Mouse (Mus musculus): Measurements from ENCODE around the gene Ndufa8.

The Ndufa8 gene

DNA sequence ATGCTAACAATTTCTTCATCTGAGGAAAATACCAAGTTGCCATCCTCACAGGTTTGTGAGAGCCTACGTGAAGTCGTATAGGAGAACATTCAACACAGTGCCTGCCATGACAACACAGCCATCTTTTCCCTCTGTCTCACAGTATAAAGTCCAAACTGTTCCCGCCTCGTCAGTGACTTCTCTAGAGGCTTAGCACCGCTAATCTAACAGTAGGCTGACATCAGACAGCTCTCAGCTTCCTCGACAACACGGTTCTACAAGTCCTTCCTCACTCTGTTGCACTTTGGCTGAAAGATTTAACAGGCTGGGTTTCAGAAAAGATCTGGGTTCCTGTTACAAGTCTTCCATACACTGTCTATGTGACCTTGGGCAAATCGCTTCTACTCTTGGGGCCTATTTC, 1.0 kb downstream of the Ndufa8 start:
- DNase-seq (ENCODE audit: low spot score in 2 of 2) = no peak

DNA sequence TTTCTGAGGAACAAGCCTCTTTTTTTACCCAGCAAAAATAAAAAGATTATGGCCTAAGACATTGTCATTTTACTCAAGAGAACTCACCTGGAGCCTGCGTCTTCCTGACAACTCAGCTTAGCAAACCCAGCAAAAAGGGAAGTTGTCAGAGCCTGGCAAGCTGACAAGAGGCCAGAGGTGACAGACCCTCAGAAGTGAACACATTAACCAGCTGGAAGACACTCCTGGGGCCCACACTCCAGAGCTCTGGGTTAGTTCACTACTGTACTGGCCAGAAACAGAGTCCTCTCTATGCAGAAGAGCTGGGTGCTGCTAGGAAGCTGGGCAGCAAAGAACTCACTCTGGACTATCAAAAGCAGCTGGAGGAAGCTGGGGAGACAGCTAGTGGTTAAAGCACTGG, 8.3 kb downstream of the Ndufa8 start:
- DNase-seq (ENCODE audit: low spot score in 2 of 2) = no peak

DNA sequence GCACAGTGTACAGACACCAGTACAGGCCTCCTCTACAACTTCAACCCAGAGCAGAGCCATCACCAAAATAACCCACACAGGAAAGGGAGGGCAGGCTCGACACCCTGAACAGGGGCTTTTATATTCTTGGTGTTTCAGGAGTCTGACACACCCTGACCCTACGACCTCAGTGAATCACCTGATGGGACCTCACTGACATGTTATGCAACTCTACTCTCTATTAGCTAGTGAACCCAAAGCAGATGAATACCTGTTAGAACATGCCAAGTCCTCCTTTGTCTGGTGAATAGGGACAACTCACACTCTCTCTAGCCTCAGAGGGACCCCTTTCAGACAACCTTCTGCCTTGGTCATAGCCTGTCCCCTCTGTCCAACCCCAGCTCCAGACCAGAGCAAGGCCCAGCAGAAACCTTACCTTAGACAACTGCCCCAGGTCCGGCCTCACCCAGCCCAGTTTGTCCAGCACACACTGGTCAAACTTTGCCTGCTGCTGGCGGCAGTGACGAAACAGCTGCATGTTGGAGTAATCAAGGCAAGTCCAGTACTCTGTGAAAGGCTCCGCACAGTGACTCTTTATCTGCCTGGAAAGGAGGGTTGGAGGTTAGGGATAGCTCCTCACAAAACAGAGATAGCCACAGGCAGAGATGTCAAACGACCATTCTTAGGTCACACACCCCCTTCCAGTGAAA, 9.8 kb downstream of the Ndufa8 start:
- no peak for DNase-seq (ENCODE audit: low spot score in 2 of 2)

DNA sequence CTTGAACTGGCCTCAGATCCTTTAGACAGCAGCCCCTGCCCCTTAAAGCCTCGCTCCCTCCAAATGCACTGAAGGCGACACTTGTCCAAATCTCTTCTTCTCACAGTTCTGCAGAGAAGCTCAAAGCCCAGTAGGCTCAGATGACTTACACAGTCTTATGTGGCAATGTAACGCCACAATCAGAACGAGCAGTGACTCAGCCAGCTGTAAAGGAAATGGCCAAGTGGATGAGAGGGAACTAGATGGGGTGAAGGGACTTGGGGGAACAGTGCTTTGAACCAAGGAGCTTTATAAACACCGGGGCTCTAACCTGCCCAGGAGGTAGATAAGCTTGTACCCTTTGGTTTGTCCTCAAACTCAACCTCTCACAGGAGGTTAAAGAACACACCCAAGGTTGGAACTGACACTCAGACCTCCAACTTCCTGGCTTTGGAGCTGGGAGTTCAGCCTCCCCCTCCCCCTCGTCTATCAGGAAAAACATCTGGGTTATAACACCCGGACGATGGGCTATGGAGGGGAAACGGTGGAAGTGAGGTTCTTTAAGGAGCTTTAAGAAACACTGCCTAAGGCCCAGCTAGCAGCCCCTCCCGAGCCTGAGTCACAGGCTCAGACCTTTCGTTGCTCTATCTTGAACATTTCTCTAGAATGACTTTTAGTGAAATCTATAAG, 13.7 kb downstream of the Ndufa8 start:
- no peak for DNase-seq (ENCODE audit: low spot score in 2 of 2)

DNA sequence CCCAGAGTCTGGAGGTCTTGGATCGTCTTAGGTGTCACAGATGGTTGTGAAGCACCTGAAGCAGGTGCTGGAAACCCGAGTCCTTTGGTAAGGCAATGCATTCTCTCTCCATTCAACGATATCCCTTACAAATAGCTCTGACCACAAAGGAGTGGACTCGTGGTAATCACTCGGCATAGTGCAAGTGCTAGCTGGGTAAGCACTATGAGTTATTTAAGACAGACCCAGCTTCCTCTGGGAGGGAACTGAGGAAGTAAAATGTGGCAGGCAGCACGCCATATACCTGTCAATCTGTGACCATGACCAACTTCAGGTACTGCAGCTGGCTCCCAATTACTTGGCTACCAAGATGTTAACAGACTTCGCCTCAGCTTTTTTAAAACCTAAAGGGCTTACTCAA, 14.3 kb downstream of the Ndufa8 start:
- no peak for DNase-seq (ENCODE audit: low spot score in 2 of 2)

DNA sequence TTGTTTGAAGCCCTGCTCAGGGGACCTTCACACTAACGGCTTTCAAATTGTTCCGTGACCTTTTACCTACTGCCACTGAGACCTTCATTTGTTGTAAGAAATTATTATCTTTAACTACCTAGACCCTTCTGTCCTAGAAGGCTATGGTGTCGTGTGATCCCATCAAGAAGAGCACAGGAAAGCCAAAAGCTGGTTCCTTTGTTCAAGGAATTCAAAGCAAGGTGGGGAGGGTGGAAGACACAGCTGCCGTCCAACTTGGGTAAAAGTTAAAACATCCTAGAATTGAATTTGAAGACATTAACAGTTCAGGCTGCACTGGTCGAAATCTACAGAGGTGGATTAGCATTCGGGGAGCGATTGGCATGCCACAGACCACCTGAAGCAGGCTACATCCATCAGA, 15.2 kb downstream of the Ndufa8 start:
- DNase-seq (ENCODE audit: low spot score in 2 of 2) = no peak

DNA sequence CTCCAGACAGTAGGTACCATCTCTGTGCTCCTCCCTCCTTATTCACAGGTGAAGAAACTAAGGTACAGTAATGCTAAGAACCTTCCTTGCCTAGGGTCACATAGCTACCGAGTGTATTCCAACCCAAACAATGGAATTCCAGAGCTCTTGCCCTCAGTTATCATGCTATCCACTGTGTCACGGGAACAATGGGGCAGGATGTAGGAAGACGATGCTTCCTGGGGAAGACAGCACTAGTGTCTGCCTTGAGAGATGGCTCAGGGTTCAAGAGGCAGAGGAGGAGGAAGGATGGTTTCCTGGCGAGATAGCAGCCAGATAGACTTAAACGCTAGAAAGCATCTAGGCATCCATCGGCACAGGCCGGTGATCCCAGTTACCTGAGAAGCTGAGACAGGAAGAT, 16.3 kb downstream of the Ndufa8 start:
- DNase-seq (ENCODE audit: low spot score in 2 of 2) = no peak

DNA sequence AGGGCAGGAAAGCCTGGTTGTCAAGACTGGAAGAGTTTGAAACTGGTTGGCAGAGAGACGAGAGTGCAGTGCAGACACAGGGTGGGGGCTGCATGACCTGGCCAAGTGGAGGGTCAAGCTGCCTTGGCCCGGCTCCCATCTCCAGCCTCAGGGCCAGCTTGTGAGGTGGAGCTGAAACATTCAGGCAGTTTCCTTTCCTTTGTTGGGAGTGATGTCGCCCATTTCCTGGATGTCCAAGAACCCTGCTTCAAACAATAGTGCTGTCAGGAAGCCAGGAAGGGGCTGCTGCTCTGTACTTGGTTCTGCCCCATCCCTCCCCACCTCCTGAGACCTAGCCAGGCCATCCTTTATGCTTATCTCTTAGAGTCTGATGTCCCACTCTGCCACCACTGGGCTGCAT, 25.9 kb downstream of the Ndufa8 start:
- no peak for DNase-seq (ENCODE audit: low spot score in 2 of 2)

DNA sequence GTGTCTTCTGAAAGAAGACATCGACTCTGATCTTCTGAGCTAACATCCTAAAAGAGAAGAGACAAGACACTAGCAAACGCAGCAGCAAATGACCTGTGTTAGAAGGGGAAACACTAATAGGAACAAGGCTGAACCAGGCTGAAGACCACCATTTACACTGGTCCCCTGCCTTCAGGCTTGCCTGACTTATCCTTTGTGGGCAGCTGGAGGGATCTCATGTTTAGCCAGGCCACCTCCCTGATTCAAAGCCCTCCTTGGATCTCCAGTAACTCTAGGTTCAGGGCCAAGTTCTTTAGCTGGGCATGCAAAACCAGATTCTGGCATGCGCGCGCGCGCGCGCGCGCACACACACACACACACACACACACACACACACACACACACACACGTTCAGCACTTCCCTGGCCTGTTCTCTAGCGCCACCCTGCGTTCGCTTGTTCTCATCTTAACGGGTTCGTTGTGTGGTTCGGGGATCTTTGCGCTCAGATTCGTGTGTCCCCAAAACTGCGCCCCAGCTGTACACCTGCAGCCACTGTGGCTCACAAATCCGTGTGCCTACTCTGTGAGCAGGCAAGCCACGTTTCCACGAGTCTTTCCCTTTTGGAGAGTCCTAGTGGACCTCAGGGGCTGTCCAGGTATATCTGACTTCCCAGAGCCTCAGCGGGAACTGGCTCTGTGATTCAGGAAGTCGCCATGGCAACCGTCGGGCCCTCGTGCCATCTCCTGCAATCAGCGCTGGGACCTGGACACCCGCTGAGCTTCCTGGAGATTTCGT, 27.6 kb downstream of the Ndufa8 start:
- DNase-seq (ENCODE audit: low spot score in 2 of 2) = peak; percentile 89 to 90

DNA sequence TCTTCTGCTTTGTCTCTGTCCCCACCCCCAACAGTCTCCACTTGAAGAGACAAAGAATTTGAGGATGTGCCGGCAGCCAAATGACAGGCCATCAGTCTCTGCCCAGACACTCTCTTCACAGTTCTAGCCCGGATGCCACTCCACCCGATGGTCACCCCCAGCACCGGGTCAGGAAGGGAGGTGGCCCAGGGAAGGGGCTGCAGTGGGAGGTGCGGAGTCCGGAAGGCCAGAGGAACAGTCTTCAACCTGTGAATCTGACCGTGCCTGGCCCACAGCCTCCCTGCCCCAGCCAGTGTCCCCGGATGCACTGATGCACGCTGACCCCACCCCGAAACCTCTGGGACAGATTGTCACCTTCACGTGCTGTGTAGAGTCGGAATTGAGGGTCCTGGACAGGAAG, 36.2 kb downstream of the Ndufa8 start:
- no peak for DNase-seq (ENCODE audit: low spot score in 2 of 2)

DNA sequence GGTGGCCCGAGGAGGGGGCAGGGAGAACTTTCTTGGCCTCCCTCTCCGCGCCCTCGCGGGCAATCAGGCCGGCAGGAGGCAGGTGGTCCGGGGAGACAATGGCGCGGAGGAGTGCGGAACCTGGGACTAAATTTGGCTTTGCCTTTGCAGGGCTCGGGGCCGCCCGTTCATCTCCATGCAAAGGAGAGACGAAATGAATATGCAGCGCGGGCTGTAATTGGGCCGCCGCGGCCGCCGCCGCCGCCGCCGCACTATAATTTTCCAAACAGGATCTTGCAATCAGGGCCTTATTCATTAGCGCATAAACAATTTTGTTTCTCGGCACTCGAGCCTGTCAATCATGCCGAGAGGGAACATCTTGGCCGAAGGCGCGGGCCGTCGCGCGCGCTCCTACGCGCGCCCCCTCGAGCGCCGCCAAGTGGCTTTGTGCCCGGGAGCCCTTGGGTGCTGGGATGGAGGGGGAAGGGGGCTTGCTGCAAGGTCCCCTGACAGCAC, 37.8 kb downstream of the Ndufa8 start:
- peak; percentile 48 to 52 for DNase-seq (ENCODE audit: low spot score in 2 of 2)

DNA sequence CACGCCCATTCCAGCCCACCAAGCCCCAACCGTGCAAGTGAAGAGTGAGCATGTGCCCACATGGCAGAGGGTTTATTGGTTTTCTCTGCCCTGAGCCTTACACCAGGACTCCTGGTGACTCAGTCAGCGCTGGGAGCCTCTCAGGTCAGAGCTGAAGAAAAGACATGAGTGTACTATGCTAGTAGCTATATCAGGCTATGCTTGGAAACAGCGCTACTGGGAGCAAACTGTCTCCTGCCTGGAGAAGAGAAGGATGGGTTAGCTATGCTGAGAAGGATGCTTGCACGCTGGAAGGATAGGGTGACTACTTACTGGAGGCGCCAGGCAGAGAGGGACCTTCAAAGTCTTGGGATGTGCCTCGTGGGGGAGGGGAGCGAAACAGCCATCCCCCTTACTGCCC, 38.6 kb downstream of the Ndufa8 start:
- no peak for DNase-seq (ENCODE audit: low spot score in 2 of 2)

DNA sequence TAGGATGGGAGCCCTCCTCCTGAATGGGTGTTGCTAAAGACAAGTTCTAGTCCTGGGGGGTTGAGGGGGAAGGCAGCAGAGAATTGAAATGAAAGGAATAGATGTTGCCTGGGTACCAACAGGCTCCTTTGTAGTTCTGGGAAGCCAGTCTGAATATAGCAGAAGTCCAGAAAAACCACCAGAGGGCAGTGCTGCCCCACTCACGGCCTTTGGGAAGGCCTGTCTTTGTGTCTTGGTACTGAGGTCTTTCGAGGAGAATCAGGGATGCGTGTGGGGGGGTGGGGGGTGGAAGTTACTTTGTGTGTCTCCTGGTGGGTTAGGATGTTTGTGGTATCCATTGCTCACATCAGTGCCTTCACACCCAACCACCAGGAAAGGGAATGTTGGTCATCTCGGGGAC, 39.8 kb downstream of the Ndufa8 start:
- peak; percentile 48 to 74 for DNase-seq (ENCODE audit: low spot score in 2 of 2)

DNA sequence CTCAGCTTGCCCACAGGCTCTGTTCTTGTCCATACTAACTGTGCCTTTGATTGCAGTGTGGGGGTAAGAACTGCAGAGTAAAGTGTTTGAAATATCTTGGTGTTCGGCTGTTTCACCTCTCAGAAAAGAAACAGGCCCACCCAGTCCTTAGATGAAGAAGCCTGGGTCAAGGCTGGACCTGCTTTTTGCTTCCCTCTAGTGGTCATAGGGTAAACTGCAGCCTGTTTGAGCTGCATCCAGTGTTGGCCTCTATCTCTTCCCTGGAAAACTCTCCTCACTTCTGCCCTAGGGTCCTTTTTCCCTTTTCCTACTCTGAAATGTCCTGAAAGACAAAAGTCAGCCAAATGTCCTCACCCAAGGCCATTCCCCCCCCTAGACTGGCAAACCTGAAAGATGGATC, 41.1 kb downstream of the Ndufa8 start:
- peak in 1 of 2 experiments; percentile 63 for DNase-seq (ENCODE audit: low spot score in 2 of 2)

DNA sequence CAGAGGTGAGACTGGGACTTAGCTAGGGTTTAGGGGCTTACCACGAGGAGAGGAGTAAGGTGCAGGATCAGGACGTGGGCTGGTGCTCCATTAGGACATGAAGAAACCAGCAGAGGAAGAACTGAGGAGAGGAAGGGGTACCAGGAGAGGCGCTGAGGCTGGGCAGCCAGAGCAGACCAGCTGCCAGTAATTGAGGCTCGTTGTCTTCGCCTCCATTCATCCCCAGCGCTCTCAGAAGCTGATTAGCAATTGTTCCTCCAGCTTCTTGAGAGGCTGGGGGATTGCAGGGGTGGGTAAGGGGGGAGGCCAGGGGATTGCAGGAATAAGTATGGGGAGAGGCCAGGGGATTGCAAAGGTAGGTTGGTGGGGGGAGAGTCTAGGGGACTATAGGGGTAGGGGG, 47.0 kb downstream of the Ndufa8 start:
- no peak for DNase-seq (ENCODE audit: low spot score in 2 of 2)

DNA sequence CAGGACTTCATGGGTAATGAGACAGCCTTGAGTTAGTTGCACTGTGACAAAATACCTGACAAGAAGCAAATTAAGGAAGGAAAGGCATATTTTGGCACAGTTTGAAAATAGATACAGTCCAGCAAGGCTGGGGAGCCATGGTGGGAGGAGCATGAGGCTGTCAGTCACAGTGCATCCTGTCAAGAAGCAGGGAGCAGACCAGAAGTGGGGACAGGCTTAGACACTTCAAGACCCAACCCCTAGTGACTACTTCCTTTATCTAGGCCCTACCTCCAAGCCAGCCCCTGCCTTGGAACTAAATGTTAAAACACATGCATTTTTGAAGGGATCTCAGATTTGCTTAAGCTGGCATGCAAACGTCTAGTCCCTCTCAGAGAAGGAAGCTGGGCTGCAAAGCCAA, 48.8 kb downstream of the Ndufa8 start:
- no peak for DNase-seq (ENCODE audit: low spot score in 2 of 2)

DNA sequence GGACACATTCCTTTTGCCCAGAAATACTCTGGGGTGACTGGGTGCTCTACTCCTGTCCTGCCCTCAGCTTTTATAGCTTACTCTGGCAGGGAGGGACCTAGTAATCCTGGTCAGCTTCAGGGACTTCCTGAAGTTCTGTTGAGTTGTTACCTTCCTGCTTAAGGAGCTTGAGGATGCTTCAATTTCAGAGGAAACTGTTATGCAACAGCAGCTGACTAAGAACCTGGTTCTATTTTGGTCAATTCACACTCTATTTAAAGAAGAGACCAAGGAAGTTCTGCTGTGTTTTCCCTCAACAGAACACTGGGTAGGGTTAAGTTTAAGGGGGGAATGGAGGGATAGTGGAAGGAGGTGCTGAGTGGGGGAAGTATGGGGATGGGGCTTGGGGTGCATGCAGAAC, 50.0 kb downstream of the Ndufa8 start:
- DNase-seq (ENCODE audit: low spot score in 2 of 2) = no peak

DNA sequence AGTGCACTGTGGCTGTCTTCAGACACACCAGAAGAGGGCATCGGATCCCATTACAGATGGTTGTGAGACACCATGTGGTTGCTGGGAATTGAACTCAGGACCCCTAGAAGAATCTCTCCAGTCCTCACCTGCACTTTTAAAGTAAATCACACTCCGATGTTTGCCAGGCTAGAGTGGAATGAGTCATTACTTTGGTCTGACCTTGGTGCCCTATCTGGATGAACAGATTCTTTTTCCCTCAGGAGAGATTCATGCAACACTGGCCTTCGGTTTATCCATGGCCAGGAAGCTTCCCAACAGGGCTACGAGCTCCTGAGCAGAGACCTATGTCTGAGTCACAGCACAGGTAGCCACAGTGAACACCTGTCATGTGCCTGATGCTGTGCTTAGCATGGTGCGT, 50.8 kb downstream of the Ndufa8 start:
- DNase-seq (ENCODE audit: low spot score in 2 of 2) = no peak

DNA sequence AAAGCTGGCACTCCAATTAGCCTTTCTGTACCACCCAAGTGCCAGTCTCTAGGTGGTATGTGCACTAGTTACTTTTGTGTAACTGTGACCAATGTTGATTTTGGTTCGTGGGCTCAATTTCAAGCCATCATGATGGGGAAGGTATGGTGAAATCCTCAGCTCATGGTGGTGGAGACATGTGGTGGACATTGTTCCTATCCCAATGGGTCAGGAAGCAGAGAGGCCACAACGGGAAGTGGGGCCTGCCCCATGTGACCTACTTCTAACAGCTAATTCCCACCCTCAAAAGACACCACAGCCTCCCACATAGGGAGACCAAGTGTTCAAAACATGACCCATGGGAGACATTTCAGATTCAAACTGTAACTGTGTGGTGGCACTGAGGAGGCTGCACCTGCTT, 52.5 kb downstream of the Ndufa8 start:
- DNase-seq (ENCODE audit: low spot score in 2 of 2) = no peak

DNA sequence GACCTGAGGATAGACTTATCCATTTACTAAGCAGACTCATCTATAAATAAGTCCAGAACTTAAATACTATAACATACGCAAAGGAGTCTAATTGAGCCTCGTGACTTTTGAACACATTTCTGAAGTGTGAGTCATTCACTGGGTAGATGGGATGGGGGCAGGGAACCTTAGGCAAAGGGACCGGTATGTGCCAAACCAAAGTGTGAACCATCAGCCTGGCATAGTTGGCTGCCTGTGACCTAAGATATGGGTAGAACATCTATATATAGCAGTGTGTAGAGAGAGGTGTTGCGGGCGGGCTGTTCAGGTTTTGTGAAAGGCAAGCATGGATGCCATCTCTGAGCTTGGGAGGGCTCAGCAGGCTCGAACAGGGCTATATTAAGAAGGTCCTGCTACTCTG, 54.9 kb downstream of the Ndufa8 start:
- no peak for DNase-seq (ENCODE audit: low spot score in 2 of 2)

DNA sequence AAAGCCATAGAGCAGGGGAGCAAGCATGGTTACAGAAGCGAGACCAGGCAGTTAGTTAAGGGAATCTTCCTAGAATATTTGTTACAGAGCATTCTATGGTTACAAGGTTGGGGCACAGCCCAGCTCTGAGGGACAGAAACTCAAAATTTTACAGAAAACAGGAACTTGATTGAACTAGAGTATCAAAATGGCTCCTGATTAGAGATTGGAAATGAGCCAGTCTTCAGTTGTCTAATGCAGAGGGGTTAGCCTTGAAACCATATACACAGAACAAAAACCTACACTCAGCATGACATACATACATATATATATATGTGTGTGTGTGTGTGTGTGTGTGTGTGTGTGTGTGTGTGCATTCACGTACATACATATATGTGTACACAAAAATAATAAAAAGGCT, 55.7 kb downstream of the Ndufa8 start:
- no peak for DNase-seq (ENCODE audit: low spot score in 2 of 2)

DNA sequence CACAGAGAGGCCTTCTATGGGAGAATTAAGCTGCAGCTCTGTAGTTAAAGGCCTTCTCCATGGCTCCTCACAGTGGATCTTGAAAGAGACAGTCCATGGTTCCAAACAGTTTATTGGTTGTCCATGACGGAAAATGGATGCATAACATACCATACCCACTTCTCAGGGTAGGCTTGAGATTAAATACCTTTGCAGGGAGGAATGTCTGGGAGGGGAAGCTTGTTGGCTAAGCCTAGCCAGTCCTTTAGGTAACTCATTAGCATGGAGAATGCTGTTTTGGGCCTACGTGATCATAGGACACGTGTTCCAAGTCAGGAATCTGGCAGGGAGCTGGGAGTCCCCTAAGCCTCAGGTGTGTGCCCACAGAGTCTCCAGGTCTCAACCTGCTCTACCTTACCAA, 56.9 kb downstream of the Ndufa8 start:
- DNase-seq (ENCODE audit: low spot score in 2 of 2) = no peak
